Mouse (Mus musculus): ENCODE results near the gene Tbc1d4. TPM values are rescaled to one million over a fixed set of nuclear protein-coding genes. Genes with fewer than 3 reads are reported as not detected.

Gene Tbc1d4
- total and polyA plus RNA-seq, 3 experiments = 20.6 to 72.9 (median 71.0) TPM

DNA sequence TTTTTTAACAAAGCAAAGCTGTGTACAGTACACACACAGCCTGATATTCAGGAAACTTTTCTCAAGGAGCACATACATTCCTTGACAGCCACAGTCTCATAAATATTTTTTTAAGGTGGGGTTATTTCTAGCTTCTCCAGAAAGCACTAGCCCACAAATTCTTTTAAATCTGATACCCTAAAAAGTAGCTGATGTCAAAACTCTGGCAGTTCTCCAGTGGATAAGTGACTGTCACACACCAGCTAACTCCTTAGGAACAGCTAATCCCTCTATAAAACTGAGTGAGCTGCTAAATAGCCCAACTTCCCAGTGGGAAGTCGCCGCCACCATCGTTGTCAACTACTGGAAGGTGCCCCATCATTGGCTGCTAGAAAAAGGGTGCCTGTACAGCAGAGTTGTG, 43.3 kb downstream of the Tbc1d4 start:
- in situ Hi-C loops (cut with MboI; ENCODE audit: low pct_ligation_motif_present, low pct_unique_long_range_greater_than_20kb, low sequenced_read_pairs) (no loop called here), dilution Hi-C loops (cut with MboI; ENCODE audit: extremely low pct_ligation_motif_present, extremely low pct_unique_long_range_greater_than_20kb, low sequenced_read_pairs) (no loop called here)
- no peak overlapping the region for H3K27ac ChIP-seq (ENCODE audit: insufficient read depth, low read depth)
- H3K4me3 ChIP-seq (replicated peaks in 1 of 3; ENCODE audit: low read depth in 2 of 3, low read length in 2 of 3, poor library complexity in 1 of 3) = no peak overlapping the region
- no peak overlapping the region for H3K4me2 ChIP-seq (ENCODE audit: insufficient read depth, low read depth, poor library complexity, severe bottlenecking)
- H3K9me3 ChIP-seq (replicated peaks; ENCODE audit: low read length) = no peaks in the 10 kb centered on the region
- H3K79me2 ChIP-seq (replicated peaks; ENCODE audit: control insufficient read depth, extremely low read depth, insufficient read depth, poor library complexity, severe bottlenecking) = no peaks in the 10 kb centered on the region
- peaks cover 0 to 5% of the 10 kb centered on the region in 2 experiments for H3K36me3 ChIP-seq (replicated peaks in 1 of 2; ENCODE audit: control insufficient read depth in 1 of 2, insufficient read depth in 1 of 2, low read length in 1 of 2)
- H3K4me1 ChIP-seq (ENCODE audit: control insufficient read depth in 1 of 2, insufficient read depth in 2 of 2) = no peaks in the 10 kb centered on the region
- no peak for TF ChIP-seq ELF1 (IDR thresholded peaks at IDR 0.05; ENCODE audit: low read depth, low read length)
- no peak for TF ChIP-seq ZNF384 (IDR thresholded peaks at IDR 0.05; ENCODE audit: low read depth, low read length)
- no peak for TF ChIP-seq EP300 (IDR thresholded peaks at IDR 0.05; ENCODE audit: low read length)
- no peak for TF ChIP-seq UBTF (IDR thresholded peaks at IDR 0.05; ENCODE audit: low read depth, low read length)
- TF ChIP-seq IRF4 (IDR thresholded peaks at IDR 0.05; ENCODE audit: low read depth, low read length) = no peak
- no peaks in the 10 kb centered on the region for H3K27me3 ChIP-seq (replicated peaks)
- DNase-seq (ENCODE audit: extremely low read depth) = no peak
- H3K9ac ChIP-seq (ENCODE audit: insufficient read depth, low read depth) = no peak overlapping the region

DNA sequence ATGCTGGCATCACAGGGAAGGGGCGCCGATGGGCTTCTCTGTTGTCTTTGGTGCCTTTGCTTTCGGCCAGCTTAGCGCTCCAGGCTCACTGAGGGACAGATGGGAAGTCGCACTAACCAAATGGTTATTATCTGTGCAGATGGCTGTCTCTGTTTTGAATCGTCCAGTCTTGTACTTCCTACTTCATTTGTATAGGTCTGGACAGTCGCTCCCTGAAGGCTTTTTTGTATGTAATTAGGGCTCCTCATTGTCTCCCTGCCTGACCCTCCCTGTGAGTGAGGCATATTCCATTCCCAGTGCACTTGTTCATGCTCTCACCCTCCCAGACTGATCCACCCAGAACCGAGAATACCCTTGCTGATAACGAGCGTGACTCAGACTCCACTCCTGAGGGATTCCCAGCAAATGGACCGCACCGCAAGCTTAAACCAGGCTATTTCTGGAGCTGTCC, 47.7 kb downstream of the Tbc1d4 start:
- no peaks in the 10 kb centered on the region for H3K9me3 ChIP-seq (replicated peaks; ENCODE audit: low read length)
- in situ Hi-C loops (cut with MboI; ENCODE audit: low pct_ligation_motif_present, low pct_unique_long_range_greater_than_20kb, low sequenced_read_pairs) = no loop called here
- H3K4me1 ChIP-seq (ENCODE audit: control insufficient read depth in 1 of 2, insufficient read depth in 2 of 2) = peaks cover 0 to 13% of the 10 kb centered on the region in 2 experiments; a peak in 2 of 4 replicates
- H3K4me3 ChIP-seq (replicated peaks in 1 of 3; ENCODE audit: low read depth in 2 of 3, low read length in 2 of 3, poor library complexity in 1 of 3) = no peak overlapping the region
- no peak for DNase-seq (ENCODE audit: extremely low read depth)
- peak overlapping the region; percentile 63 for H3K4me2 ChIP-seq (ENCODE audit: insufficient read depth, low read depth, poor library complexity, severe bottlenecking)
- H3K9ac ChIP-seq (ENCODE audit: insufficient read depth, low read depth) = no peak overlapping the region
- H3K27me3 ChIP-seq (replicated peaks) = no peaks in the 10 kb centered on the region
- TF ChIP-seq POLR2A (IDR thresholded peaks at IDR 0.05; ENCODE audit: low read depth, low read length) = no peak
- TF ChIP-seq ELF1 (IDR thresholded peaks at IDR 0.05; ENCODE audit: low read depth, low read length) = no peak
- no peak for TF ChIP-seq ZC3H11A (IDR thresholded peaks at IDR 0.05; ENCODE audit: low read depth, low read length)
- TF ChIP-seq NELFE (IDR thresholded peaks at IDR 0.05; ENCODE audit: low read depth, low read length) = no peak
- no peak for TF ChIP-seq ZMIZ1 (IDR thresholded peaks at IDR 0.05; ENCODE audit: low read depth, low read length)
- TF ChIP-seq ZNF384 (IDR thresholded peaks at IDR 0.05; ENCODE audit: low read depth, low read length) = no peak
- no peak for TF ChIP-seq HCFC1 (IDR thresholded peaks at IDR 0.05; ENCODE audit: low read depth, low read length)
- TF ChIP-seq MEF2A (IDR thresholded peaks at IDR 0.05; ENCODE audit: borderline replicate concordance, low read depth, low read length) = no peak
- TF ChIP-seq NRF1 (IDR thresholded peaks at IDR 0.05; ENCODE audit: low read depth, low read length) = no peak
- no peak for TF ChIP-seq POLR2AphosphoS2 (IDR thresholded peaks at IDR 0.05; ENCODE audit: low read depth, low read length)
- TF ChIP-seq ETS1 (conservative IDR thresholded peaks at IDR 0.05; ENCODE audit: low read depth, low read length) = no peak
- H3K27ac ChIP-seq (ENCODE audit: insufficient read depth, low read depth) = no peak overlapping the region
- no peaks in the 10 kb centered on the region for H3K79me2 ChIP-seq (replicated peaks; ENCODE audit: control insufficient read depth, extremely low read depth, insufficient read depth, poor library complexity, severe bottlenecking)
- dilution Hi-C loops (cut with MboI; ENCODE audit: extremely low pct_ligation_motif_present, extremely low pct_unique_long_range_greater_than_20kb, low sequenced_read_pairs) = no loop called here
- peaks cover 0 to 5% of the 10 kb centered on the region in 2 experiments for H3K36me3 ChIP-seq (replicated peaks in 1 of 2; ENCODE audit: control insufficient read depth in 1 of 2, insufficient read depth in 1 of 2, low read length in 1 of 2)

DNA sequence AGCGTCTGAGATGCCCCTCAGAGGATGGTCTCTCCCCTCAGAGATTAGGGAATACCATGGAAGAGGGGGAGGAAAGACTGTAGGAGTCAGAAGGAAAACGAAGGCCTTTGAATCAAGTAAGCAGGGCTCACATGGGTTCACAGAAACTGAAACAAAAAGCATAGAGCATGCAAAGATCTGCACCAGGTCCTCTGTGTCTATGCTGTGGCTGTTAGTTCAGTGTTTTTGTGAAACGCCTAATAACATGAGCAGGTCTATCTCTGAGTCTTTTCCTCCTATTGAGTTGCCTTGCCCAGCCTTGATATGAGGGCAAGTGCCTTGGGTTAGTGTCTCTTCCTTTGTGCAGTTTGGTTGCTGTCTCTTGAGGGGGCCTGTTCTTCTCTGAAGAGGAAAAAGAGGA, 49.5 kb downstream of the Tbc1d4 start:
- TF ChIP-seq UBTF (IDR thresholded peaks at IDR 0.05; ENCODE audit: low read depth, low read length) (no peak), MAZ (IDR thresholded peaks at IDR 0.05; ENCODE audit: low read depth, low read length) (no peak), USF2 (conservative IDR thresholded peaks at IDR 0.05; ENCODE audit: low read depth, low read length) (no peak), MYC (IDR thresholded peaks at IDR 0.05; ENCODE audit: low read depth, low read length) (no peak), GABPA (IDR thresholded peaks at IDR 0.05; ENCODE audit: insufficient replicate concordance, low read depth, low read length) (no peak), KAT2A (IDR thresholded peaks at IDR 0.05; ENCODE audit: insufficient replicate concordance, low read length) (no peak), ELF1 (IDR thresholded peaks at IDR 0.05; ENCODE audit: low read depth, low read length) (no peak), MAX (IDR thresholded peaks at IDR 0.05; ENCODE audit: low read length) (no peak), MAFK (IDR thresholded peaks at IDR 0.05; ENCODE audit: insufficient replicate concordance, low read length) (no peak), ZNF384 (IDR thresholded peaks at IDR 0.05; ENCODE audit: low read depth, low read length) (no peak), IRF4 (IDR thresholded peaks at IDR 0.05; ENCODE audit: low read depth, low read length) (no peak), EP300 (IDR thresholded peaks at IDR 0.05; ENCODE audit: low read length) (no peak), ZKSCAN1 (IDR thresholded peaks at IDR 0.05; ENCODE audit: borderline replicate concordance, low read depth, low read length) (no peak), SIN3A (IDR thresholded peaks at IDR 0.05; ENCODE audit: low read length) (no peak), CHD1 (IDR thresholded peaks at IDR 0.05; ENCODE audit: low read depth, low read length) (no peak), ETS1 (conservative IDR thresholded peaks at IDR 0.05; ENCODE audit: low read depth, low read length) (no peak), MEF2A (IDR thresholded peaks at IDR 0.05; ENCODE audit: borderline replicate concordance, low read depth, low read length) (no peak)
- Histone ChIP-seq H3K27me3 (replicated peaks) (no peaks in the 10 kb centered on the region), H3K9me3 (replicated peaks; ENCODE audit: low read length) (no peaks in the 10 kb centered on the region), H3K4me2 (ENCODE audit: insufficient read depth, low read depth, poor library complexity, severe bottlenecking) (peak overlapping the region; percentile 87), H3K4me1 (ENCODE audit: control insufficient read depth in 1 of 2, insufficient read depth in 2 of 2) (peaks cover 0 to 15% of the 10 kb centered on the region in 2 experiments; a peak in 2 of 4 replicates), H3K36me3 (replicated peaks in 1 of 2; ENCODE audit: control insufficient read depth in 1 of 2, insufficient read depth in 1 of 2, low read length in 1 of 2) (peaks cover 0 to 2% of the 10 kb centered on the region in 2 experiments), H3K79me2 (replicated peaks; ENCODE audit: control insufficient read depth, extremely low read depth, insufficient read depth, poor library complexity, severe bottlenecking) (no peaks in the 10 kb centered on the region), H3K4me3 (replicated peaks in 1 of 3; ENCODE audit: low read depth in 2 of 3, low read length in 2 of 3, poor library complexity in 1 of 3) (no peak overlapping the region), H3K9ac (ENCODE audit: insufficient read depth, low read depth) (peak overlapping the region; percentile 13; the same call in 1 of the 2 replicates), H3K27ac (ENCODE audit: insufficient read depth, low read depth) (no peak overlapping the region)
- dilution Hi-C loops (cut with MboI; ENCODE audit: extremely low pct_ligation_motif_present, extremely low pct_unique_long_range_greater_than_20kb, low sequenced_read_pairs) = no loop called here
- in situ Hi-C loops (cut with MboI; ENCODE audit: low pct_ligation_motif_present, low pct_unique_long_range_greater_than_20kb, low sequenced_read_pairs) = no loop called here
- no peak for DNase-seq (ENCODE audit: extremely low read depth)

All from CH12.LX (cell line).